Mouse (Mus musculus): Measurements from ENCODE around the gene Crabp2.

GRCm38 (mm10) chr3:88000181-88000580 is 51.7 kb downstream of the Crabp2 start, which contains the start of gene Bcan:
- TF ChIP-seq CTCF (IDR thresholded peaks at IDR 0.05; ENCODE audit: low read depth) (no peak), EP300 (optimal IDR thresholded peaks at IDR 0.05) (no peak)
